Mouse (Mus musculus): ENCODE data around the gene Tfap2c. TPM values are rescaled to one million over a fixed set of nuclear protein-coding genes. Genes with fewer than 3 reads are reported as not detected.

Tfap2c gene
- not detected in 2 replicates for total RNA-seq (2014; rRNA removed)
- not detected in 2 replicates for polyA plus RNA-seq (2012; rRNA removed)

DNA sequence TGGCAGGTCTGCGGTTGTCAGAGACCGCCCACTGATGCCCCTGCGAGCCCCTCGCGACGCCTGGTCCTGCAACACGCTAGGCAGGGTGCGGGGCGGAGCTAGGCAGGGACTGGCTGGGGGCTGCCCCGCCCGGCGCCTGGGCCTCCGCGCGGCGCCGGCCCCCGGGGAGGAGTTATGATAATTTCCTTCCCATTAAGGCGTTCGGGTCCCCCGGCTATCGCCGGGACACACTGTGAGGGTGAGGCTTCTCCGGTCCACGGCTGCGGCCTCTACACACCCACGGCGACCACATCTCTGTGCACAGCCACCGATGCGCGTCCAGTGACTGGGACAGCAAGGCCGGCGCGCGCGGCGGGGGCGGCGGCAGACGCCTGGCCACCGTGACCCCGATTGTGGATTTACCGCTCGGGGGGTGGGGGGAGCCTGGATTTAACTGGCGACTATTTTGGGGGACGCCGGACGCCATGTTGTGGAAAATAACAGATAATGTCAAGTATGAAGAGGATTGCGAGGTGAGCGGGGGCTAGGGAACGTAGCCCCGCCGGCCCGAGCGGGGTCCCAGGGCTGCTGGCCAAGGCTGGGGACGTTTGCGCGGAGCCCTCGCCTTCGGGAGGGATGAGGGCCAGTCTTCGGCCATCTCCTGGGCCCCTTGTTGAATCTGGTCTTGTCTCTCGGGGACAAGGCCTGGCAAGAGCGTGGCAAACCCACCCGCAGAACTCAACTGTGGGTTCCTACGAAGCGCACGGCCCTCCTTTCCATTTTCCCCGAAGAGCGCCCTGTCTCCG lies at the start of gene Tfap2c:
Tfap2c (plus strand) TSS at position 223 of the 785 bp plus-strand sequence.
- Histone ChIP-seq H3K4me3 (ENCODE audit: insufficient read depth, low read depth, low read length) (no peak within 1 kb of the TSS), H3K27ac (replicated peaks; ENCODE audit: insufficient read depth, low read depth, low read length) (no peak within 1 kb of the TSS), H3K36me3 (ENCODE audit: control insufficient read depth, insufficient read depth, low read length) (no peaks in the 10 kb centered on the region), H3K4me1 (ENCODE audit: control insufficient read depth, insufficient read depth, low read length) (no peaks in the 10 kb centered on the region), H3K27me3 (ENCODE audit: control insufficient read depth, insufficient read depth, low read length) (peaks cover 36% of the 10 kb centered on the region), H3K79me2 (ENCODE audit: control insufficient read depth, insufficient read depth, low read length) (no peaks in the 10 kb centered on the region), H3K9ac (ENCODE audit: low read depth, low read length) (no peak within 1 kb of the TSS)
- DNase-seq (ENCODE audit: extremely low read depth, low read depth, low spot score), result no peak
- TF ChIP-seq CTCF (IDR thresholded peaks at IDR 0.05; ENCODE audit: low read depth, low read length) (no peak), POLR2A (IDR thresholded peaks at IDR 0.05; ENCODE audit: extremely low read depth, insufficient read depth, low read length) (no peak)
- WGBS, result 3% methylated on average over 70 of the region's 70 CpGs

- WGBS, result 57% methylated on average over 7 of the region's 7 CpGs
- Histone ChIP-seq H3K9ac (ENCODE audit: low read depth, low read length) (no peak overlapping the region), H3K4me3 (ENCODE audit: insufficient read depth, low read depth, low read length) (no peak overlapping the region), H3K4me1 (ENCODE audit: control insufficient read depth, insufficient read depth, low read length) (no peaks in the 10 kb centered on the region), H3K79me2 (ENCODE audit: control insufficient read depth, insufficient read depth, low read length) (no peaks in the 10 kb centered on the region), H3K36me3 (ENCODE audit: control insufficient read depth, insufficient read depth, low read length) (no peaks in the 10 kb centered on the region), H3K27ac (replicated peaks; ENCODE audit: insufficient read depth, low read depth, low read length) (no peak overlapping the region), H3K27me3 (ENCODE audit: control insufficient read depth, insufficient read depth, low read length) (no peaks in the 10 kb centered on the region)
- DNase-seq (ENCODE audit: extremely low read depth, low read depth, low spot score), result no peak
- TF ChIP-seq POLR2A (IDR thresholded peaks at IDR 0.05; ENCODE audit: extremely low read depth, insufficient read depth, low read length) (no peak), CTCF (IDR thresholded peaks at IDR 0.05; ENCODE audit: low read depth, low read length) (no peak)
These were observed 48.6 kb upstream of the Tfap2c start for GRCm38 (mm10) chr2:172500752-172501316.

DNA sequence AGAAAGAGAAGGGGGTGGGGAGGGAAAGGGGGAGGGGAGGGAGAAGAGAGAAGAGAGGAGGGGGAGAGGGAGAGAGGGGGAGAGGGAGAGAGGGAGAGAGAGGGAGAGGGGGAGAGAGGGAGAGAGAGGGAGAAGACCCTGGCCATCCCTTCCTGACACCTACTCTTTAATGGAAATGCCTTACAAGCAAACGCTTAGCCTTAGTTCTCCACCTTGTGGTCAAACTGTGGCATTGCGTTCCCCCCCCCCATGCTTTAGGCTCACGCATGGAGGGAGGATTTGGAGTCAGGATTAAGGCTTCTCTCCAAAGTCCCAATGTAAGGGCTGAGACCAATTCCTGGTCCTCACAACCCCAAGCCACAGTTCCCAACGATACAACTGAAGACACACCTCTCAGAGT lies 48.1 kb upstream of the Tfap2c start:
- peak; percentile 36 for DNase-seq (ENCODE audit: extremely low read depth, low read depth, low spot score)

DNA sequence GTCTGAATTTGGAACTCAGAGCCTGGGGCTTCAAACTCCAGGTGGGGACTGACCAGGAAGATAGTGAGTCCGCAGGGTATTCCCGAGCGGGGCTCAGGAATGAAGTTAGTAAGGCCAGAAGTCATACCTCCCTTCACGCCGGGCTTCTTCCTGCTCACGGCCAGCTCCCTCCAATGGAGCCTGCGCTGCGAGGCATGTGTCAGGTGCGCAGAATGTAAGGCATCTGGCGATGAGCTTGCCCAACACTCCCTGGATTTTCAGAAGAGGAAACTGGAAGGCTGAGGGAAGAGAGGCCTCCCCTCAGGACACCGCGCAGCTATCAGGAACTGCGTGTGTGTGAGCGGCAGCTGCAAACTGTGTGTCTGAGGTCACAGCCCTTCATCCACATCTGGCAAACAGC lies 47.2 kb upstream of the Tfap2c start:
- DNase-seq (ENCODE audit: extremely low read depth, low read depth, low spot score), result no peak
- Histone ChIP-seq H3K9ac (ENCODE audit: low read depth, low read length) (no peak overlapping the region), H3K4me3 (ENCODE audit: insufficient read depth, low read depth, low read length) (no peak overlapping the region), H3K27me3 (ENCODE audit: control insufficient read depth, insufficient read depth, low read length) (no peaks in the 10 kb centered on the region), H3K36me3 (ENCODE audit: control insufficient read depth, insufficient read depth, low read length) (no peaks in the 10 kb centered on the region), H3K27ac (replicated peaks; ENCODE audit: insufficient read depth, low read depth, low read length) (no peak overlapping the region), H3K79me2 (ENCODE audit: control insufficient read depth, insufficient read depth, low read length) (no peaks in the 10 kb centered on the region), H3K4me1 (ENCODE audit: control insufficient read depth, insufficient read depth, low read length) (no peaks in the 10 kb centered on the region)
- WGBS, result 83% methylated on average over 14 of the region's 14 CpGs
- TF ChIP-seq POLR2A (IDR thresholded peaks at IDR 0.05; ENCODE audit: extremely low read depth, insufficient read depth, low read length) (no peak), CTCF (IDR thresholded peaks at IDR 0.05; ENCODE audit: low read depth, low read length) (no peak)

More for the DNA sequence above, 48.1 kb upstream of the Tfap2c start:
- H3K36me3 ChIP-seq (ENCODE audit: control insufficient read depth, insufficient read depth, low read length), result no peaks in the 10 kb centered on the region
- TF ChIP-seq POLR2A (IDR thresholded peaks at IDR 0.05; ENCODE audit: extremely low read depth, insufficient read depth, low read length) (no peak), CTCF (IDR thresholded peaks at IDR 0.05; ENCODE audit: low read depth, low read length) (peak; percentile 73; the same call in 1 of the 2 replicates)
- H3K4me1 ChIP-seq (ENCODE audit: control insufficient read depth, insufficient read depth, low read length), result no peaks in the 10 kb centered on the region
- no peak overlapping the region for H3K4me3 ChIP-seq (ENCODE audit: insufficient read depth, low read depth, low read length)
- no peaks in the 10 kb centered on the region for H3K27me3 ChIP-seq (ENCODE audit: control insufficient read depth, insufficient read depth, low read length)
- no peak overlapping the region for H3K27ac ChIP-seq (replicated peaks; ENCODE audit: insufficient read depth, low read depth, low read length)
- WGBS, result 10% methylated on average over 4 of the region's 4 CpGs
- H3K79me2 ChIP-seq (ENCODE audit: control insufficient read depth, insufficient read depth, low read length), result no peaks in the 10 kb centered on the region
- no peak overlapping the region for H3K9ac ChIP-seq (ENCODE audit: low read depth, low read length)

DNA sequence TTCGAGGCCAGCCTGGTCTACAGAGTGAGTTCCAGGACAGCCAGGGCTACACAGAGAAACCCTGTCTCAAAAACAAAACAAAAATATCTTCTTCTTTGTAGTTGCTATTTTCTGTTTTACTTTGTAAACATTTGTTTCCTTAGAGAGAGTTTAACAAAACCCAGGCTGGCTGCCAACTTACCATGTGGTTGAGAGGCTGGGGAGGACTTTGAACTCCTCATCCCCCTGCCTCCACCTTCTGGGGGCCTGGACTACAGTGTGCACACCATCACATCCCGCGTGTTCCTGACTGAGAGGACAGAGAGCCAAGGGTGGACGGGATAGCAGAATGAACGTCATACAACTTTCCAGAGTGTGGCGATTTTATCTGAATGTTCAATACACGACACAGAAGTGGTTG lies 43.3 kb upstream of the Tfap2c start:
- 72% methylated on average over 7 of the region's 7 CpGs for WGBS
- no peak overlapping the region for H3K27ac ChIP-seq (replicated peaks; ENCODE audit: insufficient read depth, low read depth, low read length)
- no peaks in the 10 kb centered on the region for H3K36me3 ChIP-seq (ENCODE audit: control insufficient read depth, insufficient read depth, low read length)
- H3K4me3 ChIP-seq (ENCODE audit: insufficient read depth, low read depth, low read length), result no peak overlapping the region
- no peaks in the 10 kb centered on the region for H3K79me2 ChIP-seq (ENCODE audit: control insufficient read depth, insufficient read depth, low read length)
- DNase-seq (ENCODE audit: extremely low read depth, low read depth, low spot score), result no peak
- no peaks in the 10 kb centered on the region for H3K27me3 ChIP-seq (ENCODE audit: control insufficient read depth, insufficient read depth, low read length)
- no peaks in the 10 kb centered on the region for H3K4me1 ChIP-seq (ENCODE audit: control insufficient read depth, insufficient read depth, low read length)
- no peak for TF ChIP-seq POLR2A (IDR thresholded peaks at IDR 0.05; ENCODE audit: extremely low read depth, insufficient read depth, low read length)
- TF ChIP-seq CTCF (IDR thresholded peaks at IDR 0.05; ENCODE audit: low read depth, low read length), result no peak
- H3K9ac ChIP-seq (ENCODE audit: low read depth, low read length), result no peak overlapping the region

All from liver, adult 2 months (tissue).